Mouse (Mus musculus) monocyte, adult 5-6 weeks (primary cell): ENCODE data around the gene Map4k5. TPM values are rescaled to one million over a fixed set of nuclear protein-coding genes. Genes with fewer than 3 reads are reported as not detected.

Experiments used
- ATAC-seq: fragments of 153-309, 156-312 bp; replicated peaks from 2 replicates; pipeline ENCODE4 v1.8.0; 2017; ENCODE audit warnings: mild to moderate bottlenecking; ENCODE audit not compliant: low TSS enrichment, insufficient number of reproducible peaks, severe bottlenecking, poor library complexity, low FRiP score
- total RNA-seq: library from RNA; stranded (forward); fragments of 200-1000, 200-491, 200-594 nt; gene quantifications from 3 replicates; pipeline ENCODE4 v1.2.3, GENCODE M21; 2017

Gene Map4k5
- total RNA-seq, 1 experiment from 2014 or later, result 64.2 TPM

DNA sequence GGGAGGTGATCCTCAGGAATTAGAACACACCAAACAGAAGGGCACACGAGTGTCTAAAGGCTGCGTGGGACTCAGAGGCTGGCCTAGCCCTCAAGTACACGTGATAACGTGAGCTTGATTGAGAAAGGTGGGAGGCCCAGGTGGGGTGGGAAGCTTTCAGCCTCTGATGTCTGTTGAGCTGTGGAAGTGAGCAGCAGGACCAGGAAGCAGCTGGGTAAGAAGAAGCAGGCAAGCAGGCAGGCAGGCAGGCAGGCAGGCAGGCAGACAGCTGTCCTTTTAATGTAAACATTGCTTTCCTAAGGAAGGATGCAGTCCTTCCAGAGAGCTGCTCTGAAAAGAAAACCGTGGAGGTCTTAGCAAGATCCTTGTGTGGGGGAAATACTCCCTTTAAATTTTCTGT is 2.5 kb downstream of the Map4k5 start:
- no peak for ATAC-seq

- no peak for ATAC-seq
These were observed 2.9 kb downstream of the Map4k5 start for GRCm38 (mm10) chr12:69890051-69890450.

GRCm38 (mm10) chr12:69888345-69888744 is 4.7 kb downstream of the Map4k5 start:
- ATAC-seq, result no peak

- ATAC-seq, result no peak
These were observed 5.2 kb downstream of the Map4k5 start for GRCm38 (mm10) chr12:69887776-69888175.

DNA sequence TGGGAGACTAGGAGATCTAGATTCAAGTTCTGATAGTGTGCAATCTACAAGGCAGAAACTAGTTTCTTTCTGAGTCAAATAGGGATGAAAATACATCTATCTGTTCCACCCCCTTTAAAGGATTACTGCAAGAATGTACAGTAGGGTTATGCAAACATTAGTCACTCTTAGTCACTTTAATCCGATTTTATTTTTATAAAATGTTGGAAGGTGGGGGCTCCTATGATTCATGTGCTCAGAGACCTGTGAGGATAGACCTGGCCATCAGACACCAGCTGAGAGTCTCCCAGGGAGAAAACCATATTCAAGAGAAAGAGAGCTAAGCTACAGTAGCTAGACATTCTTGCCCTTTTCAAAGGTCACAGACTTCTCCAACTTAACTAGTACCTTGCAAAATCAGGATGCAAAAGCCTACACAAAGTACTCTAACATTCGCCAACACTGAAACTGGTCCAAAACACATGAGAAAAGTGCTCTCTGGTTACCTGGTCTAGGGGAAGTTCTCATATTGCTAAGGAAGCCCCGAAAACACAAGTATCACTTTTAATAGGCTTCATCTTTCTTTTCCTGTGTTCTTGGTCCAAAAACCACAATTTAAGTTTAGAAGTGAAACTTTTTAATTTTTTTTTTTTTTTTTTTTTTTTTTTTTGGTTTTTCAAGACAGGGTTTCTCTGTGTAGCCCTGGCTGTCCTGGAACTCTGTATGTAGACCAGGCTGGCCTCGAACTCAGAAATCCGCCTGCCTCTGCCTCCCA is 7.7 kb downstream of the Map4k5 start:
- no peak for ATAC-seq

- no peak for ATAC-seq
These were observed 8.9 kb downstream of the Map4k5 start for GRCm38 (mm10) chr12:69884053-69884452.

DNA sequence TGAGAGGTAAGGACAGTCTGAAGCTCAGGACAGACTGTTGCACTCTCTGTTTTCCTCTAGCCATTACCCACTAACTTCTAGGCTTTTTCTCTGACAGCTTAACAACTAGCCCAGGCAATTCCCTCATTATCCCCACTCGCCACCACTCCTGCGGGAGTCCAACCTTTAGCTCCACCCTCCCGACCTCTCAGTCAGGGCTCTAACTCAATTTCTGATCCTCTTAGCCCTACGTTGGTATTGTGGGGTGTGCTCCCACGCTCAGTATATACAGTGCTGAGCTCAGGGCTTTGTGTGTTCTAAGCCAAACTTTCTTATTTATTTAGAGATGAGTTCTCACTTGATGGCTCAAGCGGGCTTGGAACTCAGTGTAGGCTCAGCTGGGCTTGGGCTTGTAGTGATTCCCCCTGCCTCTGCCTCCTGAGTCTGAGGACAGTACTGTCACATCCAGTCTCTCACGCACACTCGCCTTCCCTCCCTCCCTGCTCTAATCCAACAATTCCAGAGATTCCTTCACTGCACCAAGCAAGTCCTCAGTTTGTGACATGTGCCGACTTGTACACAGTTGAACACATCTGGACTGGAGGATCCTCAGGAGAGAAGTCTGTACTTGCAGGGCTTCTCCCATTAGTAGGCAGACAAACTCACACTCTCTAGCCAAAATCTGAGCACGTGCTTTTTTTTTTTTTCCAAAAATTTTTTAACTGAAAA is 11.6 kb downstream of the Map4k5 start:
- no peak for ATAC-seq

DNA sequence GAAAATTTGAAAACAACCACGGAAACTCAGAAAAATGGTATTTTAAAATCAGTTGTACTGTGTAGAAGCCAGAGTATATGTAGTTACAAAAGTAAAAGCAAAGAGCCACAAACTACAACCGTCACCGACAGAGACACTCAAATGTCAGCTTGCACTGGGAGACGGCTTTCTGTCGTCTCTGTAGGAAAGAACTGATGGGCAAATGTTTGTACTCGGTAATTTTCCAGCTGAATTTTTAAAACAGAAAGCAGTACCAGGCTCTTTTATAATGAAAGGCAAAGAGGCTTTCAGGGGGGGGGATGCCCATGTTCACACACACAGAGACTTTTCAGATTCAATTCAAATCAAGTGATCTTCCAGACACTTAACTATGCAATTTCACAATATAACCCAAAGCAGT is 13.3 kb downstream of the Map4k5 start:
- no peak for ATAC-seq

- no peak for ATAC-seq
These were observed 13.8 kb downstream of the Map4k5 start for GRCm38 (mm10) chr12:69879172-69879665.

DNA sequence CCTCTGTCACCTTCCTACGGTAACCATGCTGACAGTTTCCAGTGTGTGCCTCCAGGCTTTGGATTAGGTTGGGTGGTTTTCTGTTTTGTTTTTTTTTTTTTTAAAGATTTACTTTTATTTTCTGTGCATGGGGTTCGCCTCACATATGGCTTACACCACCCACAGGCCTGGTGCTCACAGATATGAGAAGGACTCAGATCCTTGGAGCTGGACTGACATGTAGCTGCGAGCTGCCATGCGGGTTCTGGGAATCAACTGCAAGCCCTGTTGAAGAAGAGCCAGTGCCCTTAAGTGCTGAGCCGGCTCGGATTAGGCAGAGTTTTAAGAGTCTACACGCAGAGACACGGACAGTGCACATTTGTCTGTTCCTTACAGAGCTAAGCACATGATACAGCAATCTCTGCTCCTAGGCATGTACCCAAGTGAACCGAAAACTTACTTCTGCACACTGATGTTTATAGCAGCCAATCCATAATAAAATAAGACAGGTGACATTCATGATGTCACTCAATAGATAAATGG is 15.1 kb downstream of the Map4k5 start:
- ATAC-seq, result no peak

GRCm38 (mm10) chr12:69871632-69872031 is 21.4 kb downstream of the Map4k5 start:
- peak; percentile 87 for ATAC-seq

DNA sequence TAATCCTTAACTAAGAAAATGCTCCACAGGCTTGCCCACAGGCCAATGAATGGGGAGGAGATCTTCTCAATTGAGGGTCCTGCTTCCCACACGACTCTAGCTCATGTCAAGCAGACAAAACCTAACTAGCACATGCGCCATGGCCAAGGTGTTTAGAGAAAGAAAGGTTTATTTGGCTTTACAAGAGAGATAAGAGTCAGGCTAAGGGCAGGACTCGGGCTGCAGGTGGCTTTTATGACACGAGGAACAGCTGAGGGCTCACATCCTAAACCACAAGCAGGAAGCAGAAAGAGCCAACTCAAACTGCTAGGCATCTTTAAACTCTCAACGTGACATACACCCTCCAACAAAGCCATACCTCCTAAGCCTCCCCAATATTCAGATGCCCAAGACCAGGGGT is 25.7 kb downstream of the Map4k5 start:
- no peak for ATAC-seq

DNA sequence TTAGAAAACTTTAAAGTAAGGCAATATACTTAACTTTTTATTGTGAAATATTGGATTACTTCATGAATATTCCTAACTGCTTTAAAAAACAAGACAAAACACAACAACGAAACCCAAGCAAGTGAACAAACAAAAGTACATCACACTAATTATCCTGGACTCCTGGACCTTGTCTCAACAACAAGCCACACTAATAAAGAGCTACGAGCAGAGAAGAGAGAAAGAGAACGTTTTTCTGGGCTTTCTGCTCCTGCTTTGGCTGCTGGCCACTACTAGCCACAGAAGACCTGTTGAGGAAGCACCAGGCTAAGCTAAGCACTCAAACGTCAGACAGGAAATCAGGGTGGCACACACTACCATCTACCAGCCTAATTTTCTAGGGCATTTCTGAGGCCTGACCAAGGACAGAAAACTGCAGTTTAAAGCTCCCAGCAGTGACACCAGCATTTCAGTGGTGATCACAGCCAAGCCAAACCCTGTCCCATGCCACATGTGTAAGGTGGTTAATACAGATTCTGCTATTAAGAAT is 28.8 kb downstream of the Map4k5 start:
- ATAC-seq, result peak; percentile 57

DNA sequence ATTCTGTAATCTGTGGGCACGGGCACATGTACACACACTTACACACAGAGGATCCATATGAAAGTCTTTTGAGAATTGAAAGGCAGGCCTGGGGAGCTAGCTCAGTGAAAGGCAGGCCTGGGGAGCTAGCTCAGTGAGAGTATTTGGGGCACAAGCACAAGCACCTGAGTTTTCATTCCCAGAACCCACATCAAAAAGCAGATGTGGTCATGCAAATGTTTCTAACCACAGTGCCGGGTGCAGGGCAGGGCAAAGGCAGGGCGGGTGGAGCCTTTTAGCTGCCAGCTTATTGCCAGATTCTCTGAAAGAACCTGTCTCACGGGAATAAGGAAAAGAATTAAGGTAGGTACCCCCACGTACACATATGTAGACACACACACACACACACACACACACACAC is 29.5 kb downstream of the Map4k5 start:
- ATAC-seq, result peak; percentile 75

GRCm38 (mm10) chr12:69858847-69859246 is 34.2 kb downstream of the Map4k5 start:
- no peak for ATAC-seq

DNA sequence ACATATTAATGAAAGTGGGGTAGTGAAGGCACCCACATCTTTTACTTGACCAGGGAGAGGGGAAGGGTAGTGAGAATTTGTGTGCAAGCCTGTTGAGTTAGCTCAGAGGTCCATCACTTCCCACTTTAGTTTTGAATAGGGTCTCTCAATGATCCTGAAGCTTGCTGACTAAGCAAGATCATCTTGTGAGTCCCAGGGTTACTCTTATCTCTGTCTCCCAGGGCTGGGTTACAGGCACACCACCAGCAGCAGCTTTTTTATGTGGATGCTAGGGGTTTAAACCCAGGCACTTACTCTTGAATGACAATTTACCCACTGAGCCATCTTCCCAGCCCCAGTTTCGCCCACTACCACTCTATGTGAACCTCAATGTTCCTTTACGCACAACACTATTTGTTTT is 35.4 kb downstream of the Map4k5 start:
- ATAC-seq, result no peak

GRCm38 (mm10) chr12:69856398-69856797 is 36.6 kb downstream of the Map4k5 start:
- ATAC-seq, result no peak

DNA sequence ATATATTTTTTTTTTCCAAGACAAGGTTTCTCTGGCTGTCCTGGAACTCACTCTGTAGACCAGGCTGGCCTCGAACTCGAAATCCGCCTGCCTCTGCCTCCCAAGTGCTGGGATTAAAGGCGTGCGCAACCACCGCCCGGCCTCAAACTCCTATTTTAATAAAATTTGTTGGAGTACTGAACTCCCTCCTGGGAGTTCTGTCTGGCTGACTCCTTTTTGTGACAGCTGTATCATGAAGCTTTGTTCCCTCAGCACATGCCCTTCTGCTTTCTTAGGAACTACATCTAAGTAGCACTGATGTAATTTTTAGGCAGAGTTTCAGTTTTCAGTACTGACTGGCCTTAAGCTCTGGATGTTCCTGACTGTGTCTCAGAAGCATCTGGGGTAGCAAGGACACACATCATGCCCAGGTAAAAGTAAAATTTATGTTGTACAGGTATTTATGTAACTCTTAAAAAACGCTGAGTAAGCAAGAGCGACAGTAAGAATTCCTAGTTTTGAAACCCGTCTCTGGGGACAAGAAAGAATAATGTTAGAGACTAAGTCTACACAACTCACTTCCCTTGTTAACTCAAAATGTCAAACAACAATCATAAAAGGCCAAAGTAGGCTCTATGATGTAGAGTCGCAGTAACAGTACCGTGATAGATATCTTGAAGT is 37.2 kb downstream of the Map4k5 start:
- ATAC-seq, result no peak

DNA sequence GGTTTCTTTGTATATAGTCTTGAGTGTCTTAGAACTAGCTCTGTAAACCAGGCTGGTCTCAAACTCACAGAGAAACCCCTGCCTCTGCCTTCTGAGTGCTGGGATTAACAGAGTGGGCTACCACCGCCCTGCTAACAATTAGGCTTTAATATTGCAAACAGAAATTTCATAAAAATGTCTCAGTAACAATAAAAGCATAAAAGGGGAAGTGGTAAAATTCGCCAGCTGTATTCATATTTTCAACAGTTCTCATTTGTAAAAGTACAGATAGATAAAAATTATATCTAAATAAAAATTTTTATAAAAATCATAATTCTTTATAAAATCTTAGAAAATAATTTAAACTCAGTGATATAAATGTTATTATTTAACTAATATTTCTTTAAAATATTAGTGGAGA is 39.1 kb downstream of the Map4k5 start:
- ATAC-seq, result no peak
